Mouse (Mus musculus) stomach, embryonic 15.5 days (tissue): ENCODE measurements at regions not wholly inside any gene's neighbourhood (a gene's known extent, or its start where the extent isn't known, plus 50 kb on each side); places are given as distances from the start of the nearest gene placed in this dataset.

Experiments
- ATAC-seq: fragments of 200-750 bp; cut with Nextera tagmentation; 2 replicates; pipeline ENCODE4 v1.8.0; 2017; ENCODE audit warnings: low read depth, moderate number of reproducible peaks, moderate TSS enrichment; ENCODE audit not compliant: insufficient read depth, low FRiP score
- H3K27ac ChIP-seq: fragments of 300-500 bp; sonication (generic); 2 replicates; pipeline ENCODE4 v1.5.1; 2015; ENCODE audit warnings: mild to moderate bottlenecking, inconsistent platforms
- H3K27me3 ChIP-seq: fragments of 300-500 bp; sonication (generic); replicated peaks from 2 replicates; pipeline ENCODE4 v1.6.1; 2015; ENCODE audit warnings: inconsistent platforms
- H3K36me3 ChIP-seq: fragments of 300-500 bp; sonication (generic); 2 replicates; pipeline ENCODE4 v1.6.1; 2015; ENCODE audit warnings: inconsistent platforms
- H3K4me1 ChIP-seq: fragments of 300-500 bp; sonication (generic); 2 replicates; pipeline ENCODE4 v1.6.1; 2015; ENCODE audit warnings: inconsistent platforms
- H3K4me2 ChIP-seq: fragments of 300-500 bp; sonication (generic); 2 replicates; pipeline ENCODE4 v1.6.1; 2015; ENCODE audit warnings: mild to moderate bottlenecking, inconsistent platforms
- H3K4me3 ChIP-seq: fragments of 300-500 bp; sonication (generic); replicated peaks from 2 replicates; pipeline ENCODE4 v1.5.1; 2015; ENCODE audit warnings: inconsistent platforms
- H3K9ac ChIP-seq: fragments of 300-500 bp; sonication (generic); 2 replicates; pipeline ENCODE4 v1.6.1; 2015; ENCODE audit warnings: inconsistent platforms
- H3K9me3 ChIP-seq: fragments of 300-500 bp; sonication (generic); 2 replicates; pipeline ENCODE4 v1.6.1; 2016; ENCODE audit warnings: inconsistent platforms
- WGBS: fragments of 180-500 bp; shearing (Covaris S2); methylation state at CpG from one replicate; pipeline ENCODE4 v1.1.7; 2015; 5-methylcytosine and 5-hydroxymethylcytosine counted together

DNA sequence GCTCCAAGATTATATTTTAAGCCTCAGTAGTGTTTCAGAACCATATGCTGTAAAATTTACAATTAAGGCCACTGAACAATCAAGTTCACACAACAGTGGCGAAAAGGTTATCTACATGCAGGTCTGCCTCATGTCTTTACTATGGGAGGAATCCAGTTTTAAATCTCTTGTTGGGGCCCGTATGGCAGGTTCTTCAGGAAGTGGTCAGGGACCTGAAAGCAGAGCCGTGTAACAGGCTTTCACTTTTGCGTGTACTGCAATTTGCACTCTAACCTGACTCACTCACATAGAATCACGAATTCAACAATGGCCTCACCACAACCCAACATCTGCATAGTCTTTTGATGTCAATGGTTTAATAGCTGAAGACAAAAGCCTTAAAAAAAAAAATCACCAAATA, 312.6 kb downstream of the Tex13c3 start:
- Histone ChIP-seq H3K27ac (no peak overlapping the region), H3K36me3 (no peaks in the 10 kb centered on the region), H3K4me1 (no peaks in the 10 kb centered on the region), H3K27me3 (no peaks in the 10 kb centered on the region), H3K9ac (no peak overlapping the region), H3K4me2 (no peak overlapping the region), H3K4me3 (no peak overlapping the region), H3K9me3 (no peaks in the 10 kb centered on the region)
- ATAC-seq: no peak
- WGBS: 69% methylated on average over 5 of the region's 5 CpGs

DNA sequence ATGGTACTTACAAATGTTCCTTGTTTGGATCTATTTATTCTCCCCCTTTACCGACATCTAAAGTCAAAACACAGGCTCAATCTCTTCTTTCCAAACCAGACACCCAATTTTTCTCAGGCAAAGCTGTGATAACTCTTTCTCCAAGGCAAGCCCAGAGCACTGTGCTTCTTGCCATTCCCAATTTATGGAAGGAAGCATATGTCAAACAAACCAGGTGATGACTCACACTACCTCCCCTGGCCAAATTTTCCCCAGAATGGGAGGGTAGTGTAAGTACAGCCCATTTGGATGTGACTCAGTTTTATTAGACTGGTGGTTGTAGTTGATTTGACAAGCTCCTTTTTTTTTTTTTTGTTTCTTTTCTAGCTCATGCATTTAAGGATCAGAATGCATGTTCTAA, 313.0 kb downstream of the Tex13c3 start:
- Histone ChIP-seq H3K27ac (no peak overlapping the region), H3K9me3 (no peaks in the 10 kb centered on the region)

GRCm38 (mm10) chrX:19167121-19167853, 313.8 kb downstream of the Tex13c3 start:
- Histone ChIP-seq H3K4me2 (peak overlapping the region; percentile 39), H3K27ac (no peak overlapping the region), H3K36me3 (no peaks in the 10 kb centered on the region), H3K9me3 (no peaks in the 10 kb centered on the region), H3K4me3 (peak overlapping the region; percentile 27), H3K27me3 (no peaks in the 10 kb centered on the region), H3K9ac (no peak overlapping the region), H3K4me1 (no peaks in the 10 kb centered on the region)
- ATAC-seq: peak; percentile 56; the same call in 1 of the 2 replicates
- 46% methylated on average over 12 of the region's 12 CpGs for WGBS

More for the DNA sequence above, 313.0 kb downstream of the Tex13c3 start:
- H3K4me2 ChIP-seq: no peak overlapping the region
- 74% methylated on average over 1 of the region's 1 CpGs for WGBS
- ATAC-seq: no peak
- H3K27me3 ChIP-seq: no peaks in the 10 kb centered on the region
- no peaks in the 10 kb centered on the region for H3K4me1 ChIP-seq
- H3K36me3 ChIP-seq: no peaks in the 10 kb centered on the region
- no peak overlapping the region for H3K9ac ChIP-seq
- H3K4me3 ChIP-seq: no peak overlapping the region

DNA sequence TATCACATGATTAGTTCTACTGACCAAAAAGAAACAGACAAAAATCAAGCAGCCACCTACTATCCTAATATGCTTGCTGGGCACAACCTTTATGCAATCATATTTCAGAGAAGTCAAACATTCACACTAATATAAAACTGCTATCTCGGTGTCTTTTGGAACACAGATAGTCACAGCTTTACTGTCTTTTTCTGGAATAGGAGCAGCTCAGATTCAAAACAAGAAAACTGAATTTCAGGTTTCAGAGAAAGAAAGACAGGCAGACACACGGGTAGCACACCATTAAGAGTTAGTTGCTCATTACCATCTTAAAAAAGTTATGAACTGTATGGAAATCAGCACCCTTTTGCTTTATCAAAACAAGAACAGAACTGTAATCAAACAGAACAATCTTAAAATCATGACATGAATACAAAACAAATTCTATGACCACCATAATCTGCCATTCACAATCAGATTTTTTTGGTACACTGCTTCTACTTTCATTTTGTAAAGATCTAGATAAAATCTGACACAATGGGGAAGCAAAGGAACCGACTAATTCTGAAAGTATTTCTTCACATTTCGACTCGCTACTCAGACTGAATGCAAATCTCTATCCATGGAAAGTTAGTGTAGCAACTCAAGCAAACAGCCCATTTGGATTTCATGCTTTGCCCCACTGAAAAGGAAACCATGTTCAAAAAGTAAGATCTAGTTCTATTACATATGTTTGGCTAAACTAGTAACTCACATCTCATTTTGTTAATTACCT, 315.1 kb downstream of the Tex13c3 start:
- H3K27ac ChIP-seq: no peak overlapping the region

DNA sequence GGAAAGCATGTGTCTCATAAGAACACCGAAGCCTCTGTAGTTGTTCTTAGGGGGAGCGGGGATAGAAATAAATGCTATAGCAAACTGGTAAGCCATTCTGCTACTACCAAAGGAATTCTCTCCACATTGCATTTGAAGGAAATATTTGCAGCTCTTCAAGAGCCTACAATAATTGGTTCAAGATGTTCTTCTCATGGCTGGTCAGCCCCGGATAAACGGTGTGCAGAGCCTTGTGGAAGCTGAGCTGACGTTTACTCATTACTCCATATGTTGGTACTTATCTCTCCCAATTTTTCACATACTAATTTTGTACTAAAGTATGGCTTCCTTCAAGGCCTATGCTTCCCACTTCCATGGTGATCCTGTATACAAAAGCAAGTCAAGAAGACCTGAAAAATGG, 317.0 kb downstream of the Tex13c3 start:
- no peaks in the 10 kb centered on the region for H3K27me3 ChIP-seq
- no peak overlapping the region for H3K4me2 ChIP-seq
- H3K9ac ChIP-seq: no peak overlapping the region
- 74% methylated on average over 5 of the region's 5 CpGs for WGBS
- no peaks in the 10 kb centered on the region for H3K36me3 ChIP-seq
- H3K9me3 ChIP-seq: no peaks in the 10 kb centered on the region
- H3K4me3 ChIP-seq: no peak overlapping the region
- no peaks in the 10 kb centered on the region for H3K4me1 ChIP-seq
- no peak for ATAC-seq
- no peak overlapping the region for H3K27ac ChIP-seq

More for the DNA sequence above, 315.1 kb downstream of the Tex13c3 start:
- H3K4me3 ChIP-seq: no peak overlapping the region
- no peaks in the 10 kb centered on the region for H3K27me3 ChIP-seq
- H3K4me1 ChIP-seq: no peaks in the 10 kb centered on the region
- peak overlapping the region; percentile 39; the same call in 1 of the 2 replicates for H3K4me2 ChIP-seq
- no peak for ATAC-seq
- no peaks in the 10 kb centered on the region for H3K9me3 ChIP-seq
- H3K9ac ChIP-seq: no peak overlapping the region
- WGBS: 64% methylated on average over 5 of the region's 5 CpGs
- H3K36me3 ChIP-seq: no peaks in the 10 kb centered on the region

- Histone ChIP-seq H3K27me3 (no peaks in the 10 kb centered on the region), H3K4me1 (no peaks in the 10 kb centered on the region), H3K9ac (no peak overlapping the region), H3K4me2 (no peak overlapping the region), H3K36me3 (no peaks in the 10 kb centered on the region), H3K27ac (no peak overlapping the region), H3K9me3 (no peaks in the 10 kb centered on the region), H3K4me3 (no peak overlapping the region)
- no peak for ATAC-seq
- WGBS: 50% methylated on average over 1 of the region's 1 CpGs
Observed at GRCm38 (mm10) chrX:19162958-19163357, 318.2 kb downstream of the Tex13c3 start.

DNA sequence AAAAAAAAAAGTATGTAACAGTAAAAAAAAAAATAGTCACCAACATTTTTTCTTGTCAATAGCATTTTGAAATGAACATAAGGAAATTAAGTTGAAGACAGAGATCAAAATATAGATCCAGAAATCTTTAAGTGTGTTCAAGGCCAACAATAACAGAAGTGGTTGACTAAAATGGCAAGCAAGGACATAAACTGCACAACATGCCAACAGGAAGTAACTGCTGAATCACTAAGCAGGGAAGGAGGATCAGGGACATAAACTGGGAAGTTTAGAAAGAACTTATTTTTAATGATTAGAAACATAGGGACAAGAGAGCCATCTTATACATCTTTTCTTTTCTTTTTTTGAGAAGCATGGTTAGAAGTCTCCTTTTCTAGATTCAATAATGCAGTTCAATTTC, 318.8 kb downstream of the Tex13c3 start:
- H3K4me1 ChIP-seq: no peaks in the 10 kb centered on the region
- ATAC-seq: no peak
- no peak overlapping the region for H3K9ac ChIP-seq

GRCm38 (mm10) chrX:19160275-19160930, 320.7 kb downstream of the Tex13c3 start:
- ATAC-seq: no peak
- H3K27me3 ChIP-seq: no peaks in the 10 kb centered on the region

More for the DNA sequence above, 318.8 kb downstream of the Tex13c3 start:
- H3K9me3 ChIP-seq: no peaks in the 10 kb centered on the region
- no peak overlapping the region for H3K4me3 ChIP-seq
- H3K27ac ChIP-seq: no peak overlapping the region
- H3K27me3 ChIP-seq: no peaks in the 10 kb centered on the region
- H3K4me2 ChIP-seq: no peak overlapping the region
- no peaks in the 10 kb centered on the region for H3K36me3 ChIP-seq

GRCm38 (mm10) chrX:19157464-19158203, 323.5 kb downstream of the Tex13c3 start:
- Histone ChIP-seq H3K4me2 (no peak overlapping the region), H3K9me3 (no peaks in the 10 kb centered on the region), H3K36me3 (no peaks in the 10 kb centered on the region), H3K4me3 (no peak overlapping the region), H3K9ac (no peak overlapping the region), H3K4me1 (no peaks in the 10 kb centered on the region), H3K27me3 (no peaks in the 10 kb centered on the region), H3K27ac (no peak overlapping the region)
- 73% methylated on average over 6 of the region's 6 CpGs for WGBS
- no peak for ATAC-seq

More at GRCm38 (mm10) chrX:19160275-19160930, 320.7 kb downstream of the Tex13c3 start:
- H3K4me1 ChIP-seq: no peaks in the 10 kb centered on the region
- no peak overlapping the region for H3K27ac ChIP-seq
- H3K9me3 ChIP-seq: no peaks in the 10 kb centered on the region
- H3K9ac ChIP-seq: no peak overlapping the region
- no peak overlapping the region for H3K4me2 ChIP-seq
- WGBS: 68% methylated on average over 3 of the region's 3 CpGs
- H3K4me3 ChIP-seq: no peak overlapping the region
- H3K36me3 ChIP-seq: no peaks in the 10 kb centered on the region

- 75% methylated on average over 2 of the region's 2 CpGs for WGBS
- H3K4me3 ChIP-seq: no peak overlapping the region
- no peaks in the 10 kb centered on the region for H3K9me3 ChIP-seq
Observed at GRCm38 (mm10) chrX:19153619-19154018, 327.5 kb downstream of the Tex13c3 start.

DNA sequence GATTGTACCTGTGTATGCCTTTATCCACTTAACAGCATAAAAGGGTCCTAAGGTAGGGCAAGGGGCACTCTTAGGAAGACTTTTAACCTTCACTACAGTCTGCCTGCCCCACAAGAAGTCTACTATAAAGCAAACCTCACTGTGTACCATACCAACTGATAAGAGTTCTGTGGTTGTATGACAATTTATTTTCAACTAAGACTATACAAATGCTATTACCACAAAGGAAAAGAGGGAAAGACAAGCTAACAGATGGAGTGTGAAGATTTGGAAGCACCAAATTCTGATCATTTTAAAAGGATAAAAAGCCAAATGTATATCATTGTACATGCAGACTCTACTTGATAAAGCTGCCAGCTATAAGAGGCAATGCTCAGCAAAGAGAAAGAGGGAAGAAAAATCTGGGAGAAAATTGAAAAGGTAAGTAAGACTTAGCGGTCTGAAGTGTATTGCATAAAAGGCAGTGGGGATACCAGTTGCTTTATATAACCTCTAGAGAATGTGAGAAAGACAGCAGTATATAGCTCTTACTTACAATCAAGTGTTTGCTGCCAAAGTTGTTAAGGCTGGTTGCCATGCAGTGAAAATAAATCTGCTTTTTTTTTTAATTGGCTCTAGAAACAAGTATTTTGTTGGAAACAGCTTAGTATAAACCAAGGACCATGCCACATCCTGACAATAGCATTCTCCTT, 328.8 kb downstream of the Tex13c3 start:
- Histone ChIP-seq H3K4me1 (no peaks in the 10 kb centered on the region), H3K9ac (no peak overlapping the region), H3K4me3 (no peak overlapping the region), H3K27ac (no peak overlapping the region), H3K9me3 (no peaks in the 10 kb centered on the region), H3K36me3 (no peaks in the 10 kb centered on the region), H3K4me2 (no peak overlapping the region), H3K27me3 (no peaks in the 10 kb centered on the region)
- ATAC-seq: no peak
- 89% methylated on average over 1 of the region's 1 CpGs for WGBS

More at GRCm38 (mm10) chrX:19153619-19154018, 327.5 kb downstream of the Tex13c3 start:
- Histone ChIP-seq H3K4me2 (no peak overlapping the region), H3K27me3 (no peaks in the 10 kb centered on the region), H3K4me1 (no peaks in the 10 kb centered on the region), H3K9ac (no peak overlapping the region), H3K36me3 (no peaks in the 10 kb centered on the region), H3K27ac (no peak overlapping the region)
- ATAC-seq: no peak
